Mouse (Mus musculus): ENCODE measurements around the gene Lcn9. TPM values are rescaled to one million over a fixed set of nuclear protein-coding genes. Genes with fewer than 3 reads are reported as not detected.

Lcn9 gene
- not detected in 2 replicates for polyA plus RNA-seq (2015; fragmentation: Nextera tagmentation; extraction: Ambion mirVana)

GRCm38 (mm10) chr2:25822806-25823205, at the start of gene Lcn9:
Gene Lcn9 (plus strand): TSS chr2:25823153.
- no peak within 1 kb of the TSS for H3K4me2 ChIP-seq (replicated peaks)
- no peak within 1 kb of the TSS for H3K27ac ChIP-seq (replicated peaks)
- 80% methylated on average over 1 of the region's 1 CpGs for WGBS
- no peaks in the 10 kb centered on the region for H3K27me3 ChIP-seq
- no peaks in the 10 kb centered on the region for H3K9me3 ChIP-seq (replicated peaks)
- no peaks in the 10 kb centered on the region for H3K36me3 ChIP-seq
- H3K4me1 ChIP-seq = no peaks in the 10 kb centered on the region
- H3K4me3 ChIP-seq (replicated peaks) = no peak within 1 kb of the TSS
- ATAC-seq (ENCODE audit: insufficient number of reproducible peaks, low FRiP score, low TSS enrichment, low read depth) = no peak
- no peak within 1 kb of the TSS for H3K9ac ChIP-seq

GRCm38 (mm10) chr2:25773507-25773906, 49.4 kb upstream of the Lcn9 start:
- 87% methylated on average over 2 of the region's 2 CpGs for WGBS
- Histone ChIP-seq H3K36me3 (no peaks in the 10 kb centered on the region), H3K4me1 (no peaks in the 10 kb centered on the region), H3K4me3 (replicated peaks) (no peak overlapping the region), H3K9me3 (replicated peaks) (no peaks in the 10 kb centered on the region), H3K4me2 (replicated peaks) (no peak overlapping the region), H3K9ac (no peak overlapping the region), H3K27me3 (no peaks in the 10 kb centered on the region), H3K27ac (replicated peaks) (no peak overlapping the region)
- no peak for ATAC-seq (ENCODE audit: insufficient number of reproducible peaks, low FRiP score, low TSS enrichment, low read depth)

DNA sequence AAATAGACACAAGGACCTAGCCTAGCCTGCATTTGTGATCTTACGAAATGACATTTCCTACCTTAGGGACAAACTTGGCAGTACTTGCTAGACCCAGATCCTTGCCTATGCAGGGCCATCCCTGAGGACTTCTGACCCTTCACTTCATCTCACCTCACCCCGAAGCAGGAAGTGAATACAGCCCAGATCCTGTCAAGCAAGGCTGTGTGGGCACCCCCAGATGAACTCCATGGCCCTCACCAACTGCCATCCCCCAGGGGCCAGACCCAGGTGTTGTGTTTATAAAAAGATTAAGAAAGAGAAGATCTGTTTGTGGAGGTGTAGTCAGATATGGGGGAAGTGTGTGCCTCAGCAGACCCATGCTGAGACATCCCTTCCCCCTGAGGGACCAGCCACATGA, 48.3 kb upstream of the Lcn9 start:
- Histone ChIP-seq H3K4me3 (replicated peaks) (no peak overlapping the region), H3K4me2 (replicated peaks) (no peak overlapping the region), H3K9ac (no peak overlapping the region), H3K27me3 (no peaks in the 10 kb centered on the region), H3K36me3 (no peaks in the 10 kb centered on the region), H3K27ac (replicated peaks) (no peak overlapping the region), H3K9me3 (replicated peaks) (no peaks in the 10 kb centered on the region), H3K4me1 (no peaks in the 10 kb centered on the region)
- no peak for ATAC-seq (ENCODE audit: insufficient number of reproducible peaks, low FRiP score, low TSS enrichment, low read depth)
- WGBS = 67% methylated on average over 2 of the region's 2 CpGs

DNA sequence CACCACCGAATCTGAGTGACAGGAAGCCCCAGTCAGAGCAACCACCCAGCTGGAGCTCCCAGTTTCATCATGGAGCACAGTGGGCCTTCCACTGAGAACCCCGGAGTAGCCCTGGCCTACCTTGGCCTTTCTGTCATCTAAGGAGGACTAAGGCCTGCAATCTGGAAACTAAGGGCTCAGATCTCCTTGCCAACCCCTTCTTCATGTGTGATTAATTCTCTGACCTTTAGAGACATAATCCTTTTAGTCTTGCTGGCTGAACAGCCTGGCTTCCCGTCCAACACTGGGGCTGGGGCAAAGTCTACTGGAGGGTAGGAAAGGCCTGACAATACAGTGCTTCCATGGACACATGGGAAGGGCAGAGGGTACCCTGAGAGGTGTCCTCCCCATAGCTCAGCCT, 47.0 kb upstream of the Lcn9 start:
- H3K36me3 ChIP-seq = no peaks in the 10 kb centered on the region
- H3K4me2 ChIP-seq (replicated peaks) = no peak overlapping the region
- no peaks in the 10 kb centered on the region for H3K9me3 ChIP-seq (replicated peaks)
- no peak overlapping the region for H3K4me3 ChIP-seq (replicated peaks)
- 70% methylated on average over 3 of the region's 3 CpGs for WGBS
- no peak overlapping the region for H3K9ac ChIP-seq
- no peaks in the 10 kb centered on the region for H3K27me3 ChIP-seq
- no peak overlapping the region for H3K27ac ChIP-seq (replicated peaks)
- no peak for ATAC-seq (ENCODE audit: insufficient number of reproducible peaks, low FRiP score, low TSS enrichment, low read depth)
- no peaks in the 10 kb centered on the region for H3K4me1 ChIP-seq

DNA sequence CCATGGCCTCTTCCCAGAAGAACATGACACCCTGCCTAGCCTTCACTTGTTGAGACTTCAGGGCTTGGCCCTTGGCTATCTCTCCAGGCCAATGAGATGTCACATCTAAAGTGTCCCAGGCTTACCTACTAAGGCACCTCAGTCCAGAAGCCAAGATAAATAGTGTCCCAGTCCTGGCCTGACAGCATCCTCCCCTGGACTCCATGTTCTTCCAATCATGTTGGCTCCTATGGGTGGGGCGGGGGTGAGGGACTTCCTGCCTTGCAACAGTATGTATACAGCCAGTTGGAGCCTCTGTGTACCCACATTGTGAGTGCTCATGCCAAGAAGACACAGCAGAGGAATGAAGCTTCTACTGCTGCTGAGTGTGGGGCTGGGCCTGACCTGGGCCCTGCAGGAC, 46.2 kb upstream of the Lcn9 start, which contains the start of gene Lcn11:
Lcn11 (plus strand) TSS at position 301 of the 400 bp plus-strand sequence.
- ATAC-seq (ENCODE audit: insufficient number of reproducible peaks, low FRiP score, low TSS enrichment, low read depth) = no peak
- Histone ChIP-seq H3K9ac (no peak within 1 kb of the TSS), H3K27ac (replicated peaks) (no peak within 1 kb of the TSS), H3K36me3 (no peaks in the 10 kb centered on the region), H3K27me3 (no peaks in the 10 kb centered on the region), H3K4me2 (replicated peaks) (no peak within 1 kb of the TSS), H3K4me1 (no peaks in the 10 kb centered on the region), H3K9me3 (replicated peaks) (no peaks in the 10 kb centered on the region), H3K4me3 (replicated peaks) (no peak within 1 kb of the TSS)
- WGBS = 86% methylated on average over 1 of the region's 1 CpGs

- Histone ChIP-seq H3K27me3 (no peaks in the 10 kb centered on the region), H3K27ac (replicated peaks) (no peak overlapping the region), H3K9ac (no peak overlapping the region), H3K9me3 (replicated peaks) (no peaks in the 10 kb centered on the region), H3K4me2 (replicated peaks) (no peak overlapping the region), H3K4me3 (replicated peaks) (no peak overlapping the region), H3K4me1 (no peaks in the 10 kb centered on the region), H3K36me3 (no peaks in the 10 kb centered on the region)
- no peak for ATAC-seq (ENCODE audit: insufficient number of reproducible peaks, low FRiP score, low TSS enrichment, low read depth)
- 91% methylated on average over 9 of the region's 9 CpGs for WGBS
Measured at GRCm38 (mm10) chr2:25779076-25779475, 43.9 kb upstream of the Lcn9 start.

DNA sequence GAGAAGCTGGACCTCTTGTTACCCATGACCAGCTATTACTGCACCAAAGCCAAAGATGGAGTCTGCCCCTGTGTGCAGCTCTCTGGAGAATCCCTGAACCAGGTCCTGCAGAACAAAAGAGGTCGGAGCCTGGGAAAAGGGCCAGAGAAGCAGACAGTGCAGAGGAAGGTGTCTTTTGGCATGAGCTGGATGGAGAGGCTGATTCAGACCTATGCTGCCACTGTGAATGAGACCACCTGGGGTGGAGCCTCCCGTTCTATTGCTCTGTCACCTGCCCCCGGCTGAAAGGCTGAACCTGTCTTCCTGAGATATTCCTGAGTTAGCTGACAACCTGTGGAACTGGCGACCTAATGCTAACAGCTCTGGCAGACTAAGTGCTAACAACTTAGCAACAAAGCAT, 42.0 kb upstream of the Lcn9 start:
- Histone ChIP-seq H3K27ac (replicated peaks) (no peak overlapping the region), H3K4me3 (replicated peaks) (no peak overlapping the region), H3K4me1 (no peaks in the 10 kb centered on the region), H3K36me3 (no peaks in the 10 kb centered on the region), H3K27me3 (no peaks in the 10 kb centered on the region), H3K9me3 (replicated peaks) (no peaks in the 10 kb centered on the region), H3K4me2 (replicated peaks) (no peak overlapping the region), H3K9ac (no peak overlapping the region)
- ATAC-seq (ENCODE audit: insufficient number of reproducible peaks, low FRiP score, low TSS enrichment, low read depth) = no peak
- WGBS = 64% methylated on average over 4 of the region's 4 CpGs

GRCm38 (mm10) chr2:25781957-25782356, 41.0 kb upstream of the Lcn9 start, which contains the start of gene Gm13539:
Gene Gm13539 (plus strand): TSS chr2:25782257.
- ATAC-seq (ENCODE audit: insufficient number of reproducible peaks, low FRiP score, low TSS enrichment, low read depth) = no peak
- Histone ChIP-seq H3K9me3 (replicated peaks) (no peaks in the 10 kb centered on the region), H3K4me2 (replicated peaks) (no peak within 1 kb of the TSS), H3K4me3 (replicated peaks) (no peak within 1 kb of the TSS), H3K4me1 (no peaks in the 10 kb centered on the region), H3K36me3 (no peaks in the 10 kb centered on the region), H3K27ac (replicated peaks) (no peak within 1 kb of the TSS), H3K27me3 (no peaks in the 10 kb centered on the region), H3K9ac (no peak within 1 kb of the TSS)
- WGBS = 76% methylated on average over 3 of the region's 3 CpGs

DNA sequence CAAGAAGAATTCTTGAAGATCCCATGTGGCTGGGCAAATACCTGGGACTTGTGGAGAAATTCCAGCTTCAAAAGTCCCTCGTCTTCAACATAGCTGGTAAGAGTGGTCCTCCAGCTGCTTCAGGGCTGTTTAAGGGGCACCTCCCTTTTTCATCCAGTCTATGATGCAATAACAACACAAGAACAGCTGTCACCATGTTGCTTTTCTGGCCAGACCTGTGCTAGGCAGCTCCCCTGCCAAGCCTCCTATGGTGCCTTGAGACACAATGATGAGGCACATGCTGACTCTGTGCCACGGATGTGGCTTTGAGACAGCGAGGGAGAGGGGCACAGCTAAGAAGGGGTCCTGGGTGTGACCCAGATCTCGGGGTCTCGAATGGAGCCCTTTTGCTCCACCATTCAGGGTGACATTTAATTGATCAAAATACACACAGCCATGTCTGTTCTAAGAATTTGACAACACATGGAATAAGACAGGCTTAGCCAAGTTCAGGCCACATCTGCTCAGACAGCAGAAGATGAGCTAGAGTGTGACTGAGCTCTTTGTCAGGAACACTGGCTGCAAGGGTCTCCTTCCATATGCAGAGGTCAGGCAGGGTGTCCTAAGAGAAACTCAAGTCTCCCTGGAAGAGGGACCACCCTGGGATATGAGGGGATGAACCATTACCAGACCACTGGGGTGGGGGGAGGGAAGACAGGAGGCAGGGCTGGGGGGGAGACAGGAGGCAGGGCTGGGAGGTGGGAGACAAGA, 37.2 kb upstream of the Lcn9 start:
- no peaks in the 10 kb centered on the region for H3K36me3 ChIP-seq
- no peaks in the 10 kb centered on the region for H3K9me3 ChIP-seq (replicated peaks)
- no peak overlapping the region for H3K4me3 ChIP-seq (replicated peaks)
- H3K27me3 ChIP-seq = no peaks in the 10 kb centered on the region
- H3K9ac ChIP-seq = no peak overlapping the region
- WGBS = 54% methylated on average over 5 of the region's 5 CpGs
- no peak overlapping the region for H3K4me2 ChIP-seq (replicated peaks)
- no peak for ATAC-seq (ENCODE audit: insufficient number of reproducible peaks, low FRiP score, low TSS enrichment, low read depth)
- no peak overlapping the region for H3K27ac ChIP-seq (replicated peaks)
- H3K4me1 ChIP-seq = no peaks in the 10 kb centered on the region

GRCm38 (mm10) chr2:25789092-25789491, 33.9 kb upstream of the Lcn9 start:
- Histone ChIP-seq H3K4me2 (replicated peaks) (no peak overlapping the region), H3K36me3 (no peaks in the 10 kb centered on the region), H3K27ac (replicated peaks) (no peak overlapping the region), H3K4me3 (replicated peaks) (no peak overlapping the region), H3K4me1 (no peaks in the 10 kb centered on the region), H3K27me3 (no peaks in the 10 kb centered on the region), H3K9ac (no peak overlapping the region), H3K9me3 (replicated peaks) (no peaks in the 10 kb centered on the region)
- no peak for ATAC-seq (ENCODE audit: insufficient number of reproducible peaks, low FRiP score, low TSS enrichment, low read depth)
- WGBS = 91% methylated on average over 3 of the region's 3 CpGs

GRCm38 (mm10) chr2:25797635-25798034, 25.3 kb upstream of the Lcn9 start:
- 57% methylated on average over 2 of the region's 2 CpGs for WGBS
- no peaks in the 10 kb centered on the region for H3K27me3 ChIP-seq
- ATAC-seq (ENCODE audit: insufficient number of reproducible peaks, low FRiP score, low TSS enrichment, low read depth) = no peak
- H3K36me3 ChIP-seq = no peaks in the 10 kb centered on the region
- H3K4me2 ChIP-seq (replicated peaks) = no peak overlapping the region
- no peaks in the 10 kb centered on the region for H3K4me1 ChIP-seq
- no peak overlapping the region for H3K27ac ChIP-seq (replicated peaks)
- no peak overlapping the region for H3K9ac ChIP-seq
- H3K9me3 ChIP-seq (replicated peaks) = no peaks in the 10 kb centered on the region
- H3K4me3 ChIP-seq (replicated peaks) = no peak overlapping the region

GRCm38 (mm10) chr2:25798065-25798464, 24.9 kb upstream of the Lcn9 start:
- no peak overlapping the region for H3K27ac ChIP-seq (replicated peaks)
- no peak overlapping the region for H3K4me3 ChIP-seq (replicated peaks)
- no peak overlapping the region for H3K4me2 ChIP-seq (replicated peaks)
- H3K9ac ChIP-seq = no peak overlapping the region
- ATAC-seq (ENCODE audit: insufficient number of reproducible peaks, low FRiP score, low TSS enrichment, low read depth) = no peak
- no peaks in the 10 kb centered on the region for H3K9me3 ChIP-seq (replicated peaks)
- H3K36me3 ChIP-seq = no peaks in the 10 kb centered on the region
- no peaks in the 10 kb centered on the region for H3K4me1 ChIP-seq
- no peaks in the 10 kb centered on the region for H3K27me3 ChIP-seq
- 45% methylated on average over 5 of the region's 5 CpGs for WGBS
